Mouse (Mus musculus): ENCODE measurements around the gene Nav2. TPM values are rescaled to one million over a fixed set of nuclear protein-coding genes. Genes with fewer than 3 reads are reported as not detected.

Nav2 gene
- polyA plus RNA-seq, 1 experiment from 2014 or later = 28.1 TPM

DNA sequence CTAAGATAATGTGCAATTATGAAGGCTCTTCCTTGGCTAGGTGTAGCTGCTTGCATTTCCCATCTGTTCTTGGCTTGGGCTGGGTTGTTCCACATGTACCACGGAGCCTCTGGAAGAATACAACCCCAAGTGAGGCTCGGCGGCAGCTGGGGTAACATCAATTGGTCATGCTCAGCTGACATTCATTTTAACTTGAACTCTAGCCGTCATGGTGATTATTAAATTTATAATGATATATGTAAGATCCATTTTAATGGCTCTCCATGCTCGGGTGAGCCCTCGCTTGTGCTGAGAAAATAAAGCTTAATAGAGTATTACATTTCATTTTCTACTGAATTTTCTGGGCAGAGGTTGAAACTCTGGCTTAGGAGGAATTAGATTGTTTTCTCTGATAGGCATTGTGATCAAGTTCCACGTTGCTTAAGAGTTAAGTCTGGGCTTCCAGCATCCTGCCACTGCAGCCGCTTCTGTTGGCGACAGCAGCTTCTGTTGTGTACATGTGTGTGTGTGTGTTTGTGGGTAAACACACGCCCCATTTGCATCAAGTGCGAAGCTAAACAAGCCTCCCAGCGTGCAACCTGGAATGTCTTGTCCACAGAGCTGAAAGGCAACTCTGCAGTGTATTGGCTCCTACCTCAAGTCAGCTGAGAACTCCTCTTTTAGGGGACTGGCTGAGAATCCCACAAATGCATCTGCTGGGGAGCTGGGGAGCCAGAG lies 57.4 kb downstream of the Nav2 start:
- Histone ChIP-seq H3K9me3 (replicated peaks) (no peaks in the 10 kb centered on the region), H3K27me3 (replicated peaks) (peaks cover 21% of the 10 kb centered on the region), H3K27ac (ENCODE audit: poor library complexity, severe bottlenecking) (no peak overlapping the region), H3K4me2 (no peak overlapping the region), H3K9ac (no peak overlapping the region), H3K36me3 (no peaks in the 10 kb centered on the region), H3K4me1 (replicated peaks) (no peaks in the 10 kb centered on the region), H3K4me3 (no peak overlapping the region)
- ATAC-seq (ENCODE audit: insufficient number of reproducible peaks, low FRiP score) = no peak
- WGBS = 77% methylated on average over 12 of the region's 12 CpGs

DNA sequence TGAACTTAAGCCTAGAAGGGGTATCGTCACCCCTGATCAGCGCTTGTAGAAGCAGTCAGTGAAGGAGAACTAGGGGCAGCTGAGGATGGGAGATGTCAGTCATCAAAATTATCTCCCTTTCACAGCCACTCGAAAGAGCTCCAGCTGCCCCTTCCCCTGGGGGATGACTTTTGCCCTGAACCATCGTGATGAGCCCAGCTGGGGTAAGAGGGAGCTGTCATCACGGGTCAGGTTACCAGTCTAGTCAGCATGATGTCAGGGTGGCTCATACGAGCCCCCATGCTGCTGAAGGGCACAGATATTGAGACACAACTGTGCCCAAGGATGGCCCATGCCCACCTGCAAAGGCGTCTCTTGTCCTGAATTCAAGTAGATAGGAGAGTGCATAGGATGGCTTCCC lies 72.5 kb downstream of the Nav2 start:
- no peak for ATAC-seq (ENCODE audit: insufficient number of reproducible peaks, low FRiP score)
- Histone ChIP-seq H3K27me3 (replicated peaks) (no peaks in the 10 kb centered on the region), H3K36me3 (no peaks in the 10 kb centered on the region), H3K4me3 (no peak overlapping the region), H3K9ac (no peak overlapping the region), H3K27ac (ENCODE audit: poor library complexity, severe bottlenecking) (no peak overlapping the region), H3K4me1 (replicated peaks) (no peaks in the 10 kb centered on the region), H3K9me3 (replicated peaks) (no peaks in the 10 kb centered on the region), H3K4me2 (no peak overlapping the region)
- WGBS = 47% methylated on average over 7 of the region's 7 CpGs

- H3K4me3 ChIP-seq = no peak overlapping the region
- no peak overlapping the region for H3K4me2 ChIP-seq
- no peak for ATAC-seq (ENCODE audit: insufficient number of reproducible peaks, low FRiP score)
- no peak overlapping the region for H3K27ac ChIP-seq (ENCODE audit: poor library complexity, severe bottlenecking)
- no peaks in the 10 kb centered on the region for H3K4me1 ChIP-seq (replicated peaks)
- no peak overlapping the region for H3K9ac ChIP-seq
- WGBS = 57% methylated on average over 3 of the region's 3 CpGs
- H3K9me3 ChIP-seq (replicated peaks) = no peaks in the 10 kb centered on the region
- no peaks in the 10 kb centered on the region for H3K27me3 ChIP-seq (replicated peaks)
- H3K36me3 ChIP-seq = no peaks in the 10 kb centered on the region
Observed at GRCm38 (mm10) chr7:48981814-48982213, 73.3 kb downstream of the Nav2 start.

DNA sequence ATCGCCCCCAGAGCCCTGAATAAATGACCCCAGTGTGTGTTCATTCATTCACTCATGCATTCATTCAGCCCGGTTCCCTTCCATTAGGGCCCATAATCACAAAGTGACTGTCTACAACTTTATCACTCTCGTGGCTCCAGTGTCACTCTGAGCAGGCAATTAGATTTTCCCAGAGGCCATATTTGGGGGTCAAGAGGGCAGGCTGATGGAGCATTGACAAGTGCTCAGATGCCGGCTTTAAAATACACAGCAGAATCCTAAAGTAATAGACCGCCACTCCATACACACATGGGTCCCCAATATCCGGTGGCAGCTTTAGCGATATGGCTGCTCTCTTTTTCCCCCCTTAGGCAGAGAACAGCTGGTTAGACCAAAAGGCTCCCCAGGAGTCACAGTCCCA lies 74.1 kb downstream of the Nav2 start:
- no peaks in the 10 kb centered on the region for H3K4me1 ChIP-seq (replicated peaks)
- no peaks in the 10 kb centered on the region for H3K9me3 ChIP-seq (replicated peaks)
- WGBS = 79% methylated on average over 7 of the region's 7 CpGs
- no peak overlapping the region for H3K9ac ChIP-seq
- no peak overlapping the region for H3K4me2 ChIP-seq
- H3K36me3 ChIP-seq = no peaks in the 10 kb centered on the region
- no peaks in the 10 kb centered on the region for H3K27me3 ChIP-seq (replicated peaks)
- no peak overlapping the region for H3K27ac ChIP-seq (ENCODE audit: poor library complexity, severe bottlenecking)
- no peak overlapping the region for H3K4me3 ChIP-seq
- no peak for ATAC-seq (ENCODE audit: insufficient number of reproducible peaks, low FRiP score)

DNA sequence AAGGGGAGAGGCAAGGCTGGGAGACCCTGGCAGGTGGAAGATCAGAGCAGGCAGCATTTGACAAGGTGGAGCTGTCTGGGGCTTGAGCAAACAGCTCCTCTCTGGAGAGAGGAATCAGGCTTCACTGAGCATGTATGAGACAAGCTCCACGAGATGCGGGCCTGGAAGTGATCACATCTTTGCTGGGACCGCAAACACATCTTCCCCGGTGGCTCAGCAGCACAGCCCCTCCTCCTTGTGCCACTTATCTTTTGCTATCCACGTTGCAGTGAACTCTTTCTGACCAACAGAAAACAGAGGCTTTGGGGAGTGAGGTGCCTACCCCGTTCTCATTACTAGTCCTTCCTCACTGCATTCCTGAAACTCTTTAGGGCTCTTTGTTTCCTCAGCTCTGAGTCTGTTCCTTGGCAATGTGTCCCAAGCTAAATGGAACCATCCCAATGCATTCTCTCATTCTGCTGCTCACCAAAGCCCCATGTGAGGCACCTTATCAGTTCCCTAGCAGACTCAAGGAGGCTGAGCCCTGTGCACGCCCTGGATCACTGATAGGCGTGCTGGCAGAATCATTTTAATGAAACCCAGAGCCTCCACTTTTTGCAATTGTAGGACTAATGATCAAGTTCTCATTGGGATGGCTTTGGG lies 83.5 kb downstream of the Nav2 start:
- Histone ChIP-seq H3K4me3 (no peak overlapping the region), H3K4me2 (peak overlapping the region; percentile 17; the same call in 1 of the 2 replicates), H3K27me3 (replicated peaks) (no peaks in the 10 kb centered on the region), H3K36me3 (no peaks in the 10 kb centered on the region), H3K9me3 (replicated peaks) (no peaks in the 10 kb centered on the region), H3K27ac (ENCODE audit: poor library complexity, severe bottlenecking) (no peak overlapping the region), H3K9ac (no peak overlapping the region), H3K4me1 (replicated peaks) (peaks cover 26% of the 10 kb centered on the region)
- ATAC-seq (ENCODE audit: insufficient number of reproducible peaks, low FRiP score) = peak; percentile 82
- 11% methylated on average over 8 of the region's 8 CpGs for WGBS

GRCm38 (mm10) chr7:48995171-48995570 lies 86.7 kb downstream of the Nav2 start:
- Histone ChIP-seq H3K27me3 (replicated peaks) (no peaks in the 10 kb centered on the region), H3K4me3 (no peak overlapping the region), H3K36me3 (no peaks in the 10 kb centered on the region), H3K4me1 (replicated peaks) (peaks cover 30% of the 10 kb centered on the region), H3K9ac (no peak overlapping the region), H3K4me2 (no peak overlapping the region), H3K27ac (ENCODE audit: poor library complexity, severe bottlenecking) (no peak overlapping the region), H3K9me3 (replicated peaks) (no peaks in the 10 kb centered on the region)
- ATAC-seq (ENCODE audit: insufficient number of reproducible peaks, low FRiP score) = no peak
- WGBS = 22% methylated on average over 13 of the region's 13 CpGs

GRCm38 (mm10) chr7:48995701-48996100 lies 87.2 kb downstream of the Nav2 start:
- no peak overlapping the region for H3K4me2 ChIP-seq
- H3K9ac ChIP-seq = no peak overlapping the region
- no peaks in the 10 kb centered on the region for H3K36me3 ChIP-seq
- 77% methylated on average over 8 of the region's 8 CpGs for WGBS
- H3K4me1 ChIP-seq (replicated peaks) = peaks cover 30% of the 10 kb centered on the region
- H3K27me3 ChIP-seq (replicated peaks) = no peaks in the 10 kb centered on the region
- ATAC-seq (ENCODE audit: insufficient number of reproducible peaks, low FRiP score) = no peak
- H3K27ac ChIP-seq (ENCODE audit: poor library complexity, severe bottlenecking) = no peak overlapping the region
- H3K9me3 ChIP-seq (replicated peaks) = no peaks in the 10 kb centered on the region
- H3K4me3 ChIP-seq = no peak overlapping the region

DNA sequence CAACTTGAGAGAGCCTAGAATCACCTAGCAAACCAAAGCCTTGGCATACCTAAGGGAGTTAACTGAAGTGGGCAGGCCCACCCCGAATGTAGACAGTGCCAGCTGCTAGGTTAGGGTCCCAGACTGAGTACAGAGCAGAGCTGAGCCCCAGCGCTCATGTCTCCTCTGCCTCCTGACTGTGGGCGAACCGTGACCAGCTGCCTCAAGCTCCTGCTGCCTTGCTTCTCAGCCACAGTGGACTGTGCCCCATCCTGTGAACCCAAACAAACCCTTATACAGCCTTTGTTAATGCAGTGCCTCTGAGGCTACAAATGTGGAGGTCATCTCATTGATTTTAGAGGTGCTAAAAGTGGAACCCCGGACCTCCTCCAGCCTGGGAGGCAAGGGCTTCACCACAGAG lies 88.3 kb downstream of the Nav2 start:
- no peak overlapping the region for H3K4me3 ChIP-seq
- 73% methylated on average over 5 of the region's 5 CpGs for WGBS
- peaks cover 28% of the 10 kb centered on the region for H3K4me1 ChIP-seq (replicated peaks)
- no peaks in the 10 kb centered on the region for H3K27me3 ChIP-seq (replicated peaks)
- H3K9me3 ChIP-seq (replicated peaks) = no peaks in the 10 kb centered on the region
- H3K9ac ChIP-seq = no peak overlapping the region
- no peak overlapping the region for H3K4me2 ChIP-seq
- H3K27ac ChIP-seq (ENCODE audit: poor library complexity, severe bottlenecking) = no peak overlapping the region
- H3K36me3 ChIP-seq = no peaks in the 10 kb centered on the region
- no peak for ATAC-seq (ENCODE audit: insufficient number of reproducible peaks, low FRiP score)

DNA sequence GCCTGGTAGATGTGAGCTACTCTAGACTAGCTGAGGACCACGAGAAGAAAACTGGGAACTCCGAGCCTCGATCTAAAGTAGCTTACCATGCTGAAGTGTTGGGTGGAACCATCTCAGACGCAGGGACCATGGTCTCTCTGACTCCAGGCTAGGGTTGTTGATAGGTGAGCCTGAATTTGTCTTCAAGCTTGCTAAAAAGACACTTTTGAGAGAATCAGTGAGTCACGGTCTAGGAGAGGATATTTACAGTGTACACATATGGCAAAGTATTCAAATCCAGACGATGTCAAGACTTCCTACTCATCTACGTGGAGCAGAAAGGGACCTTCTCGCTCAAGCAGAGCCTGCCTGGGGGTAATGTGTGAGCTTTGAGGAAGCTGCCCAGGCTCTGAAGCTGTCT lies 89.6 kb downstream of the Nav2 start:
- H3K4me3 ChIP-seq = no peak overlapping the region
- WGBS = 77% methylated on average over 8 of the region's 8 CpGs
- peaks cover 27% of the 10 kb centered on the region for H3K4me1 ChIP-seq (replicated peaks)
- H3K27me3 ChIP-seq (replicated peaks) = no peaks in the 10 kb centered on the region
- H3K27ac ChIP-seq (ENCODE audit: poor library complexity, severe bottlenecking) = no peak overlapping the region
- no peak overlapping the region for H3K4me2 ChIP-seq
- no peak overlapping the region for H3K9ac ChIP-seq
- H3K9me3 ChIP-seq (replicated peaks) = no peaks in the 10 kb centered on the region
- ATAC-seq (ENCODE audit: insufficient number of reproducible peaks, low FRiP score) = no peak
- no peaks in the 10 kb centered on the region for H3K36me3 ChIP-seq

GRCm38 (mm10) chr7:48998595-48998994 lies 90.1 kb downstream of the Nav2 start:
- no peak for ATAC-seq (ENCODE audit: insufficient number of reproducible peaks, low FRiP score)
- H3K4me3 ChIP-seq = no peak overlapping the region
- no peak overlapping the region for H3K4me2 ChIP-seq
- H3K9me3 ChIP-seq (replicated peaks) = no peaks in the 10 kb centered on the region
- 60% methylated on average over 10 of the region's 10 CpGs for WGBS
- peaks cover 26% of the 10 kb centered on the region for H3K4me1 ChIP-seq (replicated peaks)
- no peak overlapping the region for H3K9ac ChIP-seq
- no peak overlapping the region for H3K27ac ChIP-seq (ENCODE audit: poor library complexity, severe bottlenecking)
- no peaks in the 10 kb centered on the region for H3K27me3 ChIP-seq (replicated peaks)
- H3K36me3 ChIP-seq = no peaks in the 10 kb centered on the region

DNA sequence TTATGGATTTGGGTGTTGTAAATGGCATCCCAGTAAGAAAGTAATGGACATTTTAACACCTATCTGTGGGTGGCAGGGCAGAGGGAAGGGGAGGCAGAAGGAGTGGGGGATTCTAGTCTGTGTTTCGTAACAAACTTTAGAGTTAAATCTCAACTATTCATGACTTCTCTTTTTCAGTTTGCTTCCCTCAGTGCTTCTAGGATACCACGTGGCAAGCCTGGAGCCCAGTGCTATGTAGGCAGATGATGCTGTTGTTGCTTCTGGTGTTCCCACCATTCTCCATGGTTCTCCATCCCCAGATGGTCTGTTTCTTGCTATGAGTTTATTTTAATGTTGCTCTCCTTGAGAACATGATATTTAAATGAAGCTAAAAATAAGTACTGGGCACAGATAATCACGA lies 92.3 kb downstream of the Nav2 start:
- no peak overlapping the region for H3K27ac ChIP-seq (ENCODE audit: poor library complexity, severe bottlenecking)
- peaks cover 28% of the 10 kb centered on the region for H3K4me1 ChIP-seq (replicated peaks)
- H3K27me3 ChIP-seq (replicated peaks) = no peaks in the 10 kb centered on the region
- WGBS = 70% methylated on average over 3 of the region's 3 CpGs
- no peak overlapping the region for H3K4me3 ChIP-seq
- H3K9me3 ChIP-seq (replicated peaks) = no peaks in the 10 kb centered on the region
- H3K9ac ChIP-seq = no peak overlapping the region
- H3K4me2 ChIP-seq = no peak overlapping the region
- no peaks in the 10 kb centered on the region for H3K36me3 ChIP-seq
- no peak for ATAC-seq (ENCODE audit: insufficient number of reproducible peaks, low FRiP score)

DNA sequence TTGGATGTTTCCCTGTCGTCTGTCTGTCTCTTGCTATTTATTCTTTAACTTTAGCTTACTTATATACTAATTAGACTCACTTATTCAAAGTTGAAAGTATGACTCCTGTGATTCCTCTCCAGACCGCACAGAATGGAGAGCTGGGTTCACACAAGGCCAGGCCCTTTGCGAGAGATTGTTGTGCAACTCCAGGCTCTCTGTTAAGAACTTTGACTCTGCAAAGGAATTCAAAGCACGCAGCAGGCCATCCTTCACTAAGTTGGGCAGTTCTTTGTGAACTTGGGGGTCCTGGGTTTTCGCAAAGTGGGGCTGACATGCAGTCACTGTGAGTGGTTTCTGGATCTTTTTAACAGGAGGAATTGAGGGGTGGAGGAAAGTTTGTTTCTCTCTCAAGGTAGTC lies 95.9 kb downstream of the Nav2 start:
- Histone ChIP-seq H3K4me1 (replicated peaks) (peaks cover 31% of the 10 kb centered on the region), H3K4me3 (no peak overlapping the region), H3K36me3 (no peaks in the 10 kb centered on the region), H3K9me3 (replicated peaks) (no peaks in the 10 kb centered on the region), H3K27me3 (replicated peaks) (no peaks in the 10 kb centered on the region), H3K4me2 (no peak overlapping the region), H3K27ac (ENCODE audit: poor library complexity, severe bottlenecking) (peak overlapping the region; percentile 29; the same call in 1 of the 2 replicates), H3K9ac (no peak overlapping the region)
- no peak for ATAC-seq (ENCODE audit: insufficient number of reproducible peaks, low FRiP score)
- 44% methylated on average over 5 of the region's 5 CpGs for WGBS
